Mouse (Mus musculus) heart, adult 11 months (tissue): Measurements from ENCODE around the gene Srpx2.
A peak's percentile ranks its signal among the peaks of the same experiment; 100 is the strongest.

ENCODE experiments used
- DNase-seq: peaks from one replicate; pipeline ENCODE4 v3.0.0; 2022

Gene Srpx2

GRCm38 (mm10) chrX:133908261-133908660, at the start of gene Srpx2:
Gene Srpx2 (plus strand): TSS chrX:133908426.
- peak; percentile 90 for DNase-seq

GRCm38 (mm10) chrX:133869743-133870142, 38.5 kb upstream of the Srpx2 start:
- DNase-seq: no peak

DNA sequence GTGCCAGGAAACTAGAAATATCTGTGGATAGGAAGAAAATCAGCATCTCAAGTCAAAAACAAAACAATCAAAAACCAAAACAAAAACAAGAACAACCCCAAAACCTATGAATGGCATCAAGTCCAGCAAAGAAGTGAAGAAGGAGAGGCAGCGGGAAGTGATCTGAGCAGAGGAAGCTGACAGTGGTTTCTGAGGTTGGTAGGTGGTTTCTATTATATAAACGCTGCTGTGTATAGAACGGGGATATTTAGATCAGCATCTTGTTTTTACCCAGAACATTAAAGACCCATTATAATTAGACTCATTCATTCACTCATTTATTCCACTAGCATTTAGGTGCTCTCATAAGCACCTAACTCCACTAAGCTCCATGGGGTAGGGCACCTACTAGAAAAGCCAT, 20.9 kb upstream of the Srpx2 start:
- DNase-seq: no peak

- no peak for DNase-seq
Measured at GRCm38 (mm10) chrX:133888111-133888510, 20.1 kb upstream of the Srpx2 start.

DNA sequence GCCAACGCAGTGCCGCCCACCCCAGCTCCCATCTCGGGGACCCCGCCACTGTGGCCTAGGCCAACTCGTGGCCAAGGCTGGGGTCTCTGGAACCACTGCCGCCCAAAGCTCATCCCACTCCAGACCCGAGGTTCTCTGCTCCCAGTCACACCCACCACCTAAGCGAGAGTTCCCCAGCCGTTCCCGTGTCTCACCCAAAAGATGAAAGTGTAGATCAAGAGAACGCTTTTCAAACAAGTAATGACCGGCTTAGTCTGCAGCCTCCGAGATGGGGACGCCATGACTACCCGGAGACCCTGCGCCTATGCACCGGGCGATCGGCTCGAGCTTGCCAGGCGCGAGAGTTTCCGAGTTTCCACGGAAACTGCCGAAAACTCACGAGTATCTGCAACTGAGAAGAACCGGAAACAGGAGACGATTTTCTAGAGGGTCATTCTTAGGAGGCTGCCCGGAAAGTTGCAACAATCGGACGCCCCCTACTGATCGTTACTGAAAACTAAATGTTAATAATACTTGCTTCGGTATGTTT, 10.1 kb upstream of the Srpx2 start, which contains the start of gene Tspan6:
TSS of gene Tspan6 (minus strand) at position 416 of the 529 bp plus-strand sequence.
- DNase-seq: peak; percentile 97

DNA sequence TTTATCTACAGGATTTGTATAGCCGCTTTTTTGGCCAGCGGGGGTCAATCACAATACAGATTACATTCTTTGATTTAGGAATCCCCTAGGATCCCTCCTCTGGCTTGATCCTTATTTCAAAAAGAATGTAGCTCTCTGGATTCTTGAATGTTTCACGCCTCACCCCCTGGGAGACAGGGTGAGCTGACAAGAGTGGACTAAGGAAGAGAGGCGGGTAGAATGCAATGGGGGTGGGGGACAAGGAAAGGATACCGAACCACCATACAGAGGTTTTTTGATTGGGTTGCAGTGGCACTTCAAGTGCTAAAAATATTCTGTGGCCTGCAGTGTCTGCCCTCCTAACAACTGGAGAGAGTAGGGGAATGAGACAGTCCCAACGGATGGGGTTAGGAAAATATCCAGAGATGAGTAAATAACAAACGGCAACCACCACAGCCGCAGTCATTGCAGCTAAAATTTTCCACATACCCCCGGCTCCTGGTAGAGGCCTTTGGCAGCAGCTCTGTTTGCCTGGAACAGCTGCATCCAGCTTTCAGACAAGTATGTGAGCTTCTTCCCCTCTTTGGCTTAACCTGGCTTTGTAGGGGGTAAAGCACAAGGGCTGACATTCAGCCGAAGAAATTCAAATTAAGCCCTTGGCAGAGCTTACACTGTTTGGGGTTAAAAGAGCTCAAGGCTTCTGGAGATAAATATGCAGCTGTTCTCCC, 3.3 kb downstream of the Srpx2 start:
- DNase-seq: peak; percentile 97

GRCm38 (mm10) chrX:133913006-133913405, 4.8 kb downstream of the Srpx2 start:
- DNase-seq: no peak

DNA sequence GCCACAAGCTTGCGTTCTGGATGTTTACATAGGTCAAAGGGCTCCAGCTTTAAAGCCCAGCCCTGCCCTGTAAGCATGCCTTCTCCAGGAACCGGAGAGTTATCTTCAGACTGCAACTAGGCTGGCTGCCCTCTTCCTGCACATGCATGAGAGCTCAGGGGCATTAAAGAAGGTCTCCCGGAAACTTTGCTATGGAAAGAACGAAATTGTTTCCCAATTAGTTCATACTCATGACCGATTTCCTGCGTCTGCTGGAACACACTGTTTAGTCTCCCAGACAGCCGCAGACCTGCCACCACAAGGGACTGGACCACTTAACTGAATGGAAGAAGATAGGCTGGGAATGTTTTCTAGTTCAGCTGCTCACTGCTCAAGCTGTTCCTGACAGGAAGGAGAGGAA, 6.0 kb downstream of the Srpx2 start:
- DNase-seq: peak; percentile 95

- no peak for DNase-seq
Measured at GRCm38 (mm10) chrX:133921187-133921586, 13.0 kb downstream of the Srpx2 start.

DNA sequence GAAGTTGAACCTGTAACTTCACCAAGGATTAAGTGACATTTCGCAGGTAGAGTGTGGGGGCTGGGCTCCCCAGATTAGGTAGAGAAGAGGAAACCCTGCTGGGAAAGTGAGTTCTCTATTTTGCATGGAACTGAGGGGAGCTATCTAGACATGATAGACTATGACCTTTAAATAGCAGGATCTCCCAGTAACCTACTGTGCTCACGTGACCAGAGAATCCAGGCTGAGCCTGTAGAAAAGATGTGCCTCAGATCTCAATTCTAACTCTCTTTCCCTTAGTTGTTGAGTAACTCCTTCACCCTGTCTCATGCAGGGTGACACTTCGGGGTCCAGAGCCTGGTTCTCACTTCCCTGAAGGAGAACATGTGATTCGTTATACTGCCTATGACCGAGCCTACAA, 18.5 kb downstream of the Srpx2 start:
- no peak for DNase-seq

GRCm38 (mm10) chrX:133931302-133932013, 23.2 kb downstream of the Srpx2 start:
- DNase-seq: no peak

GRCm38 (mm10) chrX:133936605-133937225, 28.5 kb downstream of the Srpx2 start:
- DNase-seq: no peak

DNA sequence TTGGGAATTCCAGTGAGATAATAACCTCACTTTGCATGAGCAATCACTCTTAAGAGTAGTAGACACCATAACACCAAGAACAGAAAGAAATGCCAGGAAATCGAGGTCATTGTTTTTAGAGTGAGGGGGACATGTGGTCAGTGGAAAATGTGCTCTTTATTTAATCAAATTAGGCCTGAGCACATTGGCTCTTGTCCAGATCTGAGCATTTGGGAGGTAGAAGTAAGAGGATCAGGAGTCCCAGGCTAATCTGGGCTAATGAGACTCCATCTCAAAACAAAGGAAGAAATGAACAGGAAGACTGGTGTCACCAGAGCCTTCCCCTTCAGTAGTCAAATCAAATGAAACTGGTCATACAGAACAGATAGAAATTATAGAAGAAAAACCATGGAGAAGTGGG, 31.3 kb downstream of the Srpx2 start:
- DNase-seq: no peak

GRCm38 (mm10) chrX:133947427-133947826, 39.2 kb downstream of the Srpx2 start:
- peak; percentile 86 for DNase-seq

DNA sequence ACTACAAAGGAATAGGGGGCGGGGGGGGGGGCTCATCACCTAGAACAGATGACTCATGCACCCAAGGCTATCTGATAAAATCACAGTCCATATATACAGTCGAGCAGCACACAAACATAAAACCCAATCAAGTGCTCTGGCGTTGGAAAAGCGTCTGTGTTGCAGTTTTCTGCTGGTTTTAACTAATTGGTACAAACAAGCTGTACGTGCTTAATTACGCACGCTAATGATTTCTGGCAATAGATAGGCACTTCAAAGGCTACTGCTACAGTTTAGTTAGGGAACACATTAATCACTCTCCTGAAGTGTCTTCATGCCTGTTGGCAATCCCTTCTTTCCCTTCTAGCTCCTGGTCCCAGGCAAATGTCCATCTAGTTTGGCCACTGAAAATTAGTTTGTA, 46.4 kb downstream of the Srpx2 start:
- DNase-seq: no peak

- DNase-seq: no peak
Measured at GRCm38 (mm10) chrX:133960617-133961016, 52.4 kb downstream of the Srpx2 start.

GRCm38 (mm10) chrX:133964615-133965014, 56.4 kb downstream of the Srpx2 start:
- DNase-seq: no peak

DNA sequence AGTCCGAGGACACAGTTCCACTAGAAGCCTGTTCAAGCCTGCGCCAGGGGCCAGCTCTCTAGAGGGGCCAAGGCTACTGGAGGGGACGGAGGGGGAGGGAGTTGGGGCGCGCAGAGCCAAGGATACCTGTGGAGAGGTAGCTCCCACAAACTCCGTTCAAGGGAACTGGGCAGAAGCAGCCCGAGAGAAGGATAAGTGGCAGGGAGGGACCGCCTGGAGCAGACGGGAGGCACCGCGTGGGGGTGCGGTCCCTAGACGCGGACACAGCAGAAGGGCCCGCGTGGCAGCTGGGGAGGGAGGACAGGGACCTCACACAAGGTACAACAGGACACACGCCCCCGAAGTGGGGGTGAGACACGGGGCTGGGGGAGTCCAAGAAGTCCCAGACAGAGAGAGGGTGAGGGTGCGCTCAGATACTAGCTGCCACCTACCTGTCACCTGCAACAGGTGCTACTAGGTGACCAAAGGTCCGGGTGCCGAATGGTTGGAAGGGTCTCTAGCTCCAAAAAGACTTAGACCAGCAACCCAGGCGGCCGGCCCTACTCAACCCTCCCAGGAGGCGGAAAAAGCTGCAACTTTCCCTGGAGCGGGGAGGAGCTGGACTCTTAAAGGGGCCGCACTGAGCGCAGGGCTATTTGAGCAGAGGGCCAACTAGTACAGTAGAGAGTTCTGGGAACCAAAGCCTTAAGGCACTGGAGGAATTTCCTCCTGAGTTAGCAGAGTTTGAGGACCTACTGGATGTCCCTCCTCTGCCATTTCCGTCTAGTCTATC, 73.2 kb downstream of the Srpx2 start, which contains the start of gene Sytl4:
TSS of gene Sytl4 (minus strand) at position 582 of the 772 bp plus-strand sequence.
- peak; percentile 90 for DNase-seq
